Mouse (Mus musculus): Measurements from ENCODE around the gene Slco2a1. TPM values are rescaled to one million over a fixed set of nuclear protein-coding genes. Genes with fewer than 3 reads are reported as not detected.

Gene Slco2a1
- under 1 TPM; 0.04 to 0.07 TPM for total RNA-seq (2023)

GRCm38 (mm10) chr9:102988462-102988861, at the start of gene Slco2a1:
TSS of gene Slco2a1 (plus strand) at chr9:102988712.

GRCm38 (mm10) chr9:103111621-103112470, 123.3 kb downstream of the Slco2a1 start, which contains the start of gene Rab6b:
TSS of gene Rab6b (plus strand) at chr9:103111787.

Other genes with a start within 250 kb of the Slco2a1 start
- gene Ryk, start 153.8 kb upstream of the Slco2a1 start, total RNA-seq (2023), result 1 to 10 TPM in 1 of 2 experiments, under 1 TPM in 1; 0.95 to 1.2 TPM
- gene Rab6b, start 123.1 kb downstream of the Slco2a1 start, total RNA-seq (2023), result under 1 TPM; 0.07 to 0.22 TPM
- 1 to 10 TPM; 8.5 to 9.3 TPM for gene Srprb, start 213.4 kb downstream of the Slco2a1 start, total RNA-seq (2023)
- 1 to 10 TPM; 1.2 to 1.3 TPM for gene Gm20425, start 241.6 kb downstream of the Slco2a1 start, total RNA-seq (2023)
- 100 to 1,000 TPM in 1 of 2 experiments, 10 to 100 TPM in 1; 80.1 to 102 TPM for gene Trf, start 241.7 kb downstream of the Slco2a1 start, total RNA-seq (2023)

Measured in neutrophil, adult 59 days (primary cell).